Mouse (Mus musculus): ENCODE measurements around the gene Nat8f2. TPM values are rescaled to one million over a fixed set of nuclear protein-coding genes. Genes with fewer than 3 reads are reported as not detected.

Gene Nat8f2
- total and polyA plus RNA-seq, 3 experiments, result not detected

DNA sequence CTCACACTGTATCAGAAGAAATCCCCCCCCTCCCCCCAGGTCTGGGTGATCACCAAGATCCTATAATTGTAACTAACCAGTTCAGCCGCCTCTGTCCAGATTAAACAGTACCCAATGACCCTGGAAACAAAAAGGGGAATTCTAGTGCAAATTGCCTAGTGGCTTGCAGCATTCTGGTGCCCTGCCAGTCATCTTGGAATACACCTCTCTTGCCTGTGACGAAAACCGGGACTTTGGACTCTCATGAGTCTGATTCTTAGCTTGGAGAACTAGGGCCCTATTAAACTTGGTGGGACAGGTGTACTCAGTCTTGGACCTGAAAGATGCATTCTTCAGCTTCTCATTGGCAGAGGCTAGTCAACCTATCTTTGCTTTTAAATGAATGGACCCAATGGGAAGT lies 15.5 kb downstream of the Nat8f2 start:
- peaks cover 73% of the 10 kb centered on the region for H3K27me3 ChIP-seq (replicated peaks)
- no peak overlapping the region for H3K9ac ChIP-seq (ENCODE audit: insufficient read depth, low read depth)
- no peaks in the 10 kb centered on the region for H3K36me3 ChIP-seq (replicated peaks in 1 of 2; ENCODE audit: control insufficient read depth in 1 of 2, insufficient read depth in 1 of 2, low read length in 1 of 2)
- H3K9me3 ChIP-seq (replicated peaks; ENCODE audit: low read length), result no peaks in the 10 kb centered on the region
- H3K4me3 ChIP-seq (replicated peaks in 1 of 3; ENCODE audit: low read depth in 2 of 3, low read length in 2 of 3, poor library complexity in 1 of 3), result no peak overlapping the region
- no peak for DNase-seq (ENCODE audit: extremely low read depth)
- H3K79me2 ChIP-seq (replicated peaks; ENCODE audit: control insufficient read depth, extremely low read depth, insufficient read depth, poor library complexity, severe bottlenecking), result no peaks in the 10 kb centered on the region
- H3K27ac ChIP-seq (ENCODE audit: insufficient read depth, low read depth), result no peak overlapping the region
- in situ Hi-C loops (cut with MboI; ENCODE audit: low pct_ligation_motif_present, low pct_unique_long_range_greater_than_20kb, low sequenced_read_pairs) (no loop called here), dilution Hi-C loops (cut with MboI; ENCODE audit: extremely low pct_ligation_motif_present, extremely low pct_unique_long_range_greater_than_20kb, low sequenced_read_pairs) (no loop called here)
- TF ChIP-seq EP300 (IDR thresholded peaks at IDR 0.05; ENCODE audit: low read length) (no peak), ZMIZ1 (IDR thresholded peaks at IDR 0.05; ENCODE audit: low read depth, low read length) (no peak), ZNF384 (IDR thresholded peaks at IDR 0.05; ENCODE audit: low read depth, low read length) (no peak), RAD21 (IDR thresholded peaks at IDR 0.05; ENCODE audit: low read depth, low read length) (no peak), MAZ (IDR thresholded peaks at IDR 0.05; ENCODE audit: low read depth, low read length) (no peak), JUND (conservative IDR thresholded peaks at IDR 0.05; ENCODE audit: low read depth, low read length) (no peak), RCOR1 (conservative IDR thresholded peaks at IDR 0.05; ENCODE audit: low read depth, low read length) (no peak), SIN3A (IDR thresholded peaks at IDR 0.05; ENCODE audit: low read length) (no peak), MYC (IDR thresholded peaks at IDR 0.05; ENCODE audit: low read depth, low read length) (no peak), PAX5 (IDR thresholded peaks at IDR 0.05; ENCODE audit: low read length) (no peak), ELF1 (IDR thresholded peaks at IDR 0.05; ENCODE audit: low read depth, low read length) (no peak), CHD2 (IDR thresholded peaks at IDR 0.05; ENCODE audit: low read length) (no peak), IRF4 (IDR thresholded peaks at IDR 0.05; ENCODE audit: low read depth, low read length) (no peak), TBP (conservative IDR thresholded peaks at IDR 0.05; ENCODE audit: low read depth, low read length) (no peak)
- H3K4me2 ChIP-seq (ENCODE audit: insufficient read depth, low read depth, poor library complexity, severe bottlenecking), result no peak overlapping the region
- H3K4me1 ChIP-seq (ENCODE audit: control insufficient read depth in 1 of 2, insufficient read depth in 2 of 2), result no peaks in the 10 kb centered on the region

DNA sequence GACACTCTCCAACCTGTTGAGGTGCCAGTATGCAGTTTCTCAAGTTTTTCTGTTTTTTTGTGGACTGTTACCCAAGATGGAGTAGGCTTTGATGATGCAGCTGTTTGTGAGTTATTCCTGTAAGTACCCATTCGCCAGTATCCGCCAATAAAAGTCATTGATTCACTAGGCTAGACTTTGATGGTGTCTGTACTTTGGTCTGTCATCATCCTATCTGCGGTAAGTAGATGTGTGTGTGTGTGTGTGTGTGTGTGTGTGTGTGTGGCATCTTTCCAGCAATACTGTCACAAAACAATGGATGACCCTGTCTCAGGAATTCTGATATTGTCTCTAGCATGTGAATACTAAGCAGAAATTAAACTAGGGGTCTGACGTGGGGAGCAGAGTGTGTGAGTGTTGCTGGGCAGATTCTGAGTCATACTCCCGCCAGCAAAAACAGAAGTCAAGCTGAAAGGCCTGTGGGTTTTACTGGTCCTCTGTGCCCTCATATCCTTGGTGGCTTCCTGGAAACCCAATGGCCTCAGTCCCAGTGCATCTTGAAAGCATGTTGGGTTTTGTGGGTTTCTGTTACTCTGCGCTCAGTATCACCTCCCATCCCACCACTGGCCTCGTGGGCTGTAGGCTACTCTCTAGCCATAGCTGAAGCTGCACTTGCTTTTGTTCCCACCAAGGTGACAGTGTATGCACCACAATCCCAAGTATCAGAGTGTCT lies 17.7 kb downstream of the Nat8f2 start:
- no peak overlapping the region for H3K9ac ChIP-seq (ENCODE audit: insufficient read depth, low read depth)
- H3K79me2 ChIP-seq (replicated peaks; ENCODE audit: control insufficient read depth, extremely low read depth, insufficient read depth, poor library complexity, severe bottlenecking), result no peaks in the 10 kb centered on the region
- no peaks in the 10 kb centered on the region for H3K36me3 ChIP-seq (replicated peaks in 1 of 2; ENCODE audit: control insufficient read depth in 1 of 2, insufficient read depth in 1 of 2, low read length in 1 of 2)
- H3K27me3 ChIP-seq (replicated peaks), result peaks cover 73% of the 10 kb centered on the region
- H3K27ac ChIP-seq (ENCODE audit: insufficient read depth, low read depth), result no peak overlapping the region
- in situ Hi-C loops (cut with MboI; ENCODE audit: low pct_ligation_motif_present, low pct_unique_long_range_greater_than_20kb, low sequenced_read_pairs) (no loop called here), dilution Hi-C loops (cut with MboI; ENCODE audit: extremely low pct_ligation_motif_present, extremely low pct_unique_long_range_greater_than_20kb, low sequenced_read_pairs) (no loop called here)
- TF ChIP-seq JUND (conservative IDR thresholded peaks at IDR 0.05; ENCODE audit: low read depth, low read length) (no peak), E2F4 (IDR thresholded peaks at IDR 0.05; ENCODE audit: insufficient replicate concordance, low read depth, low read length) (no peak), MYC (IDR thresholded peaks at IDR 0.05; ENCODE audit: low read depth, low read length) (no peak), SIN3A (IDR thresholded peaks at IDR 0.05; ENCODE audit: low read length) (no peak), POLR2A (IDR thresholded peaks at IDR 0.05; ENCODE audit: low read depth, low read length) (no peak), EP300 (IDR thresholded peaks at IDR 0.05; ENCODE audit: low read length) (no peak), KAT2A (IDR thresholded peaks at IDR 0.05; ENCODE audit: insufficient replicate concordance, low read length) (no peak), UBTF (IDR thresholded peaks at IDR 0.05; ENCODE audit: low read depth, low read length) (no peak), POLR2AphosphoS2 (IDR thresholded peaks at IDR 0.05; ENCODE audit: low read depth, low read length) (no peak), GABPA (IDR thresholded peaks at IDR 0.05; ENCODE audit: insufficient replicate concordance, low read depth, low read length) (no peak), MAZ (IDR thresholded peaks at IDR 0.05; ENCODE audit: low read depth, low read length) (no peak), MEF2A (IDR thresholded peaks at IDR 0.05; ENCODE audit: borderline replicate concordance, low read depth, low read length) (no peak), TBP (conservative IDR thresholded peaks at IDR 0.05; ENCODE audit: low read depth, low read length) (no peak), ETS1 (conservative IDR thresholded peaks at IDR 0.05; ENCODE audit: low read depth, low read length) (no peak), MXI1 (IDR thresholded peaks at IDR 0.05; ENCODE audit: low read depth, low read length) (no peak), USF1 (IDR thresholded peaks at IDR 0.05; ENCODE audit: low read depth, low read length) (no peak), MAX (IDR thresholded peaks at IDR 0.05; ENCODE audit: low read length) (no peak)
- no peak overlapping the region for H3K4me3 ChIP-seq (replicated peaks in 1 of 3; ENCODE audit: low read depth in 2 of 3, low read length in 2 of 3, poor library complexity in 1 of 3)
- H3K9me3 ChIP-seq (replicated peaks; ENCODE audit: low read length), result no peaks in the 10 kb centered on the region
- H3K4me2 ChIP-seq (ENCODE audit: insufficient read depth, low read depth, poor library complexity, severe bottlenecking), result no peak overlapping the region
- DNase-seq (ENCODE audit: extremely low read depth), result no peak
- no peaks in the 10 kb centered on the region for H3K4me1 ChIP-seq (ENCODE audit: control insufficient read depth in 1 of 2, insufficient read depth in 2 of 2)
